Mouse (Mus musculus) liver, adult 2 months (tissue): ENCODE data around the gene Cldn18. TPM values are rescaled to one million over a fixed set of nuclear protein-coding genes. Genes with fewer than 3 reads are reported as not detected.
A peak's percentile ranks its signal among the peaks of the same experiment; 100 is the strongest.

ENCODE experiments used
- DNase-seq: peaks from one replicate; pipeline ENCODE4 v3.0.0-alpha.2; 2011; ENCODE audit warnings: low read depth, low spot score; ENCODE audit errors: extremely low read depth
- H3K27ac ChIP-seq: fragments of 200-500 bp; replicated peaks from 2 replicates; pipeline ENCODE4 v1.5.1; 2012; ENCODE audit warnings: low read depth, mild to moderate bottlenecking, control low read depth, inconsistent platforms, low read length; ENCODE audit not compliant: insufficient read depth
- H3K27me3 ChIP-seq: fragments of 200-500 bp; 2 replicates; pipeline ENCODE4 v1.6.1; 2012; ENCODE audit warnings: mild to moderate bottlenecking, moderate library complexity, low read length, inconsistent platforms; ENCODE audit not compliant: control insufficient read depth, insufficient read depth
- H3K36me3 ChIP-seq: fragments of 200-500 bp; 2 replicates; pipeline ENCODE4 v1.6.1; 2012; ENCODE audit warnings: low read length, inconsistent platforms; ENCODE audit not compliant: control insufficient read depth, insufficient read depth
- H3K4me1 ChIP-seq: fragments of 200-500 bp; 2 replicates; pipeline ENCODE4 v1.6.1; 2011; ENCODE audit warnings: low read length; ENCODE audit not compliant: control insufficient read depth, insufficient read depth
- H3K4me3 ChIP-seq: fragments of 200-500 bp; 2 replicates; pipeline ENCODE4 v1.5.1; 2011; ENCODE audit warnings: low read depth, mild to moderate bottlenecking, control low read depth, low read length, moderate library complexity; ENCODE audit not compliant: insufficient read depth
- H3K79me2 ChIP-seq: fragments of 200-500 bp; 2 replicates; pipeline ENCODE4 v1.6.1; 2012; ENCODE audit warnings: inconsistent platforms, mild to moderate bottlenecking, low read length, moderate library complexity; ENCODE audit not compliant: control insufficient read depth, insufficient read depth
- H3K9ac ChIP-seq: fragments of 200-500 bp; 2 replicates; pipeline ENCODE4 v1.6.1; 2012; ENCODE audit warnings: low read depth, mild to moderate bottlenecking, control low read depth, inconsistent platforms, low read length
- CTCF ChIP-seq: fragments of 200-500 bp; IDR thresholded peaks from 2 replicates; pipeline ENCODE4 v1.5.1; 2011; ENCODE audit warnings: low read depth, low read length, control low read depth
- POLR2A ChIP-seq: fragments of 200-500 bp; IDR thresholded peaks from 2 replicates; pipeline ENCODE4 v1.6.1; 2011; ENCODE audit warnings: low read length, control low read depth; ENCODE audit not compliant: insufficient read depth; ENCODE audit errors: extremely low read depth
- WGBS: fragments of 180-500 bp; shearing (Covaris S2); methylation state at CpG from one replicate; pipeline ENCODE4 v1.1.7; 2018; 5-methylcytosine and 5-hydroxymethylcytosine counted together
- polyA plus RNA-seq: library from polyadenylated mRNA; depleted of rRNA; stranded (reverse); fragments of >200 nt; gene quantifications from 2 replicates; pipeline ENCODE4 v1.2.3, GENCODE M21; 2012
- total RNA-seq: library from RNA; depleted of rRNA; stranded (reverse); fragments of >200 nt; gene quantifications from 2 replicates; pipeline ENCODE4 v1.2.3, GENCODE M21; 2014

Cldn18 gene
- total and polyA plus RNA-seq, 2 experiments, result not detected

DNA sequence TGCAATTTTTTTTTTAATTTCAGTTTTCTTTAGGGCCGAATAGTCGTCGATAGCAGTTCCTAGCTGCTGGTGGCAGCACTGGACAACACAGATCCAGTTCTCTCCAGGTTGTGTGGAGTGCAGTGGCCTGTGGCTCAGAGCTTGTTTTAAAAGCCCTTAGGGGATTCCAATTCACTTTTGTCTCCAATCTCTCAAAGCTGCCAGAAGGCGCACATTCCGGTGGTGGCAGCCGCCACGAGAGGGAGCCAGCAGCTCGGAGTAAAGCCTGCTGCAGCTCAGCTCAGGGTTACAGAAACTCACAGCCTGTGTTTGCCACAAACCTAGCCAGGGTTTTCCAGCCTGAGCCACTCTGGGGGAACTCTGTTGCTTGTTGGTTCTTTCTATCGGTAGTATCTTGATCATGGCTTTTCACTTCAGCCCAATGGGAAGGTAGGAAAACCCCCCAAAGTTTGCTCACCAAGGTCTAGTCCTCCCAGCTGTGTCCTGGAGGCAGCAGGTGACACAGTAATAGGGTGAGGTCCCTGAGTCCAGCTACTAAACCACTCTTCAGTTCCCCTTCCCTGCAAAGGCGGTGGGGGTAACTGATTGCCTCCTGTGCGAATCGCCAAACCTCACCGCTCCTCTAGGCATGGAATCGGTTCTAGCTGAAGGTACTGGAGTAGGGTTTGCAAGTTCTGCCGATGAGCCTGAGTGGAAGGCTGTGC lies 13.0 kb upstream of the Cldn18 start:
- TF ChIP-seq CTCF (peak; percentile 64), POLR2A (no peak)
- no peak overlapping the region for H3K27ac ChIP-seq
- WGBS, result 43% methylated on average over 15 of the region's 15 CpGs
- no peaks in the 10 kb centered on the region for H3K4me1 ChIP-seq
- no peak overlapping the region for H3K4me3 ChIP-seq
- H3K79me2 ChIP-seq, result no peaks in the 10 kb centered on the region
- no peaks in the 10 kb centered on the region for H3K36me3 ChIP-seq
- peak; percentile 12 for DNase-seq
- no peak overlapping the region for H3K9ac ChIP-seq
- H3K27me3 ChIP-seq, result no peaks in the 10 kb centered on the region

DNA sequence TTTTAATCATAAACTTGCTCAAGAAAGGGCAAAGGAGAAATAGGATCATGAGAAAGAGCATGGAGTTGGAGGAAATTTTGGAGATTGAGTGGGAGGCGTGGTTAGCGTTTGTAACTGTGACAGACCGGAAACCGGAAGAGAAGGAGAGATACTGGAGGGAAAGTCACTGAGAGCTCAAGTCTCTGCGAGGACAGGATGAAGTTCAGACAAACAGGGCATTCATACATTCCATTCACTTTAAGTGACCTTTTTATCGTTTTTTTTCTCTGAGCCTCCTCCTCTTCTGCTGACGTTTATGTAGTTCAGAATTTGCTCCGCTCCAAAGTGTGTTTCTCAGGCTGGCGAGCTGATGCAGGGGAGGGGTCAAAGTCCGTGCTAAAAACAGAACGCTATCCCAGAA lies 10.8 kb upstream of the Cldn18 start:
- WGBS, result 35% methylated on average over 11 of the region's 11 CpGs
- DNase-seq, result peak; percentile 19
- no peaks in the 10 kb centered on the region for H3K36me3 ChIP-seq
- H3K9ac ChIP-seq, result no peak overlapping the region
- no peaks in the 10 kb centered on the region for H3K27me3 ChIP-seq
- H3K4me3 ChIP-seq, result no peak overlapping the region
- no peak overlapping the region for H3K27ac ChIP-seq
- TF ChIP-seq CTCF, result no peak
- TF ChIP-seq POLR2A, result no peak
- H3K79me2 ChIP-seq, result no peaks in the 10 kb centered on the region
- H3K4me1 ChIP-seq, result no peaks in the 10 kb centered on the region

DNA sequence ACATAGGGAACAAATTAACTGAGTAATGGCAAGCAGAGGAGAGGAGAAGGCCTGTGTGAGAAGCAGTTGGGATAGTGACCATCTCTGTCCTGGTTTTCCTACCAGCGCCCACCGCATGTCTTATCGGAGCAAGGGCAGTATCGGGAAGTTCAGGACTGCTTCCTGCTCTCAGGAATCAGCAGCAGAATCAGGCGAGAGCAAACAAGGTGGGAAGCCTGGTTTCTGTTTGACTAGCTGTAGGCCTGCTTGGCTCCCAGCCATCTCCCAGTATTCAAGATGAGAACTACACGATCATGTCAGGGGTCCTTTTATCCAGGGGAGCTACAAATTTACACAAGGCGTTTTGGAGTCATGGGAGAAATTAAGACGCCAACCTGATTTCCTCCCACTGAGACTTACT lies 8.2 kb upstream of the Cldn18 start:
- no peak for TF ChIP-seq POLR2A
- TF ChIP-seq CTCF, result no peak
- H3K4me1 ChIP-seq, result no peaks in the 10 kb centered on the region
- H3K27ac ChIP-seq, result no peak overlapping the region
- no peaks in the 10 kb centered on the region for H3K36me3 ChIP-seq
- H3K27me3 ChIP-seq, result no peaks in the 10 kb centered on the region
- H3K9ac ChIP-seq, result no peak overlapping the region
- H3K79me2 ChIP-seq, result no peaks in the 10 kb centered on the region
- DNase-seq, result no peak
- WGBS, result 21% methylated on average over 8 of the region's 8 CpGs
- H3K4me3 ChIP-seq, result no peak overlapping the region

DNA sequence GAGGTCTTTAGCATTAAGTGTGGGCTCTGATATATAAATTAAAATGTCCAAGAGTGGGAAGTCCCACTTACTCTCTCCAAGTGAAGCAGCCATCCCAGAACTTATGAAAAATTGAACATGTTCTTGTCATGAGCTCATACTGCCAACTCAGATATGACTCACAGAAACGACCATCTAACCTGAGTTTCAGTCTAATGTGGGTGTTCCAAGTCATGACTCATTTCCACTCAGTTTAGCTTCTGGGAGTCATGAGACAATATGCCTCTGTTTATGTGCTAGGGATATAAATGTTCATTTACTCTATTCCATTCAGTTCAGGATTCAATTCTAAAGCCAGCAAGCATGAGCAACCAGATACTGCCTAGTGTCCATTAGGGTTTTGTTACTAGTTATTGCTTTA lies 2.9 kb upstream of the Cldn18 start:
- no peak overlapping the region for H3K27ac ChIP-seq
- no peak overlapping the region for H3K9ac ChIP-seq
- no peaks in the 10 kb centered on the region for H3K36me3 ChIP-seq
- no peaks in the 10 kb centered on the region for H3K4me1 ChIP-seq
- H3K4me3 ChIP-seq, result no peak overlapping the region
- H3K27me3 ChIP-seq, result no peaks in the 10 kb centered on the region
- no peaks in the 10 kb centered on the region for H3K79me2 ChIP-seq
- WGBS, result 29% methylated on average over 1 of the region's 1 CpGs
- TF ChIP-seq CTCF, result no peak
- TF ChIP-seq POLR2A, result no peak
- DNase-seq, result no peak

DNA sequence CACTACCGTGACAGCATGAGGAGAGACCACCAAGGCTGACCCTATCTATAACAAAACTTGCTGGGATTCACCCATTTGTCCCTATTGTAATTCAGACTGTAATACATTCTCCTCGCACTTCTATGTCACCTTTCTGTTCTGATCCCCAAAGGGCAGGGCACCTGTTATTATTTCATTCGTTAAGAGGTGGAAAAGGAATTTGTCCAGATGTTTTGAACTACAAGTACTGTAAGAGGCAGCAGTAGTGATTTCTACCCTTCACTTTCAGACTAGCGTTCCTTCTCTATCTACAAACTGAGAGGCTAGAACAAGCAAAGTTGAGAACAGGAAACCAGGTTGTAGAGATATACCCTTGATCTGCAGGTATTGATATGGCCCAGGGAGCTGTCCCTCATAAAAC lies 6.8 kb downstream of the Cldn18 start:
- WGBS, result 63% methylated on average over 4 of the region's 4 CpGs
- H3K9ac ChIP-seq, result no peak overlapping the region
- TF ChIP-seq POLR2A (no peak), CTCF (no peak)

DNA sequence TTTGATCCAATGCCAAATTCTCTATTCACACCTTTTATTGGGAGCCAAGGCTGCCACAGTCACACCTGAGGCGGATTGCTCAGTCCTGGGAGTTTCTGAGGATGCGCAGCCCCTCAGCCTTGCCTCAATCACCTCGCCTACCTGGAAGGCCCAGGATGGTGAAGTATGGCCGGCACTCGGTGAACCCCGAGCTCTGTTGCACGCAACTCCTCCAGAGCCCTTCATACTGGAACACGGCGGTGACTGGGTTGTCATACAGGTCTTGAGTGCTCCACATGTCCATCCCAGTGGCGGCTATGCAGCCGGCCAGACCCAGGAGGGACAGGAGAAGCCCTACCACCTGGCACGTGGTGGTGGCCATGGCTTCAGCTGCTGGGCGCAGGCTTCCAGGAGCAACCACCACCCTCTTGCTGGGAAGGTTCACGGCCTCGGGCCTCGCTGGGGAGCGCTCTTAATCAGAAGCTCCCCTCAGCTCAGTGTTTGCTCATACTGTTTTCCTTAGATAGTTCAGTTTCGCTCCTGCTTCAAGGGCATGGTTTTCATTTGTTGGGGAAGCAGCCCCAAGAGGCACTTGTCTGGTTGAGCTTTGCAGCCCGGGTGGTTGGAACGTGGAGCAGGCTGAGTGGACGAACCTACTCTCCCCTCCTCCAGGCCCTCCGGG lies 7.3 kb downstream of the Cldn18 start:
- WGBS, result 59% methylated on average over 22 of the region's 22 CpGs
- Histone ChIP-seq H3K36me3 (no peaks in the 10 kb centered on the region), H3K27me3 (no peaks in the 10 kb centered on the region; the same call in 1 of the 2 replicates), H3K27ac (no peak overlapping the region), H3K4me3 (no peak overlapping the region), H3K9ac (no peak overlapping the region), H3K4me1 (no peaks in the 10 kb centered on the region), H3K79me2 (no peaks in the 10 kb centered on the region)
- DNase-seq, result no peak
- no peak for TF ChIP-seq POLR2A
- no peak for TF ChIP-seq CTCF

More for the DNA sequence above, 6.8 kb downstream of the Cldn18 start:
- DNase-seq, result no peak
- no peaks in the 10 kb centered on the region for H3K4me1 ChIP-seq
- H3K27me3 ChIP-seq, result no peaks in the 10 kb centered on the region
- no peak overlapping the region for H3K4me3 ChIP-seq
- H3K79me2 ChIP-seq, result no peaks in the 10 kb centered on the region
- H3K27ac ChIP-seq, result no peak overlapping the region
- H3K36me3 ChIP-seq, result no peaks in the 10 kb centered on the region
